Comparison of ENCODE assay signal across 25 mouse cellular contexts in genomic region chr2:32798251-32798962, GRCm38 (mm10). TPM values are rescaled to one million over a fixed set of nuclear protein-coding genes. Genes with fewer than 3 reads are reported as not detected.
DNase-seq lines count a peak whose midpoint lies in the region; ATAC-seq and TF ChIP-seq lines count a peak whose summit lies in the region.
"Had no signal": no experiment of that assay in that cellular context is flagged by ENCODE, and none has a peak within 500 bp of the region (broad histone marks: within the 10 kb centered on the region; RNA-seq: fewer than 3 reads in every experiment).

No protein-coding gene starts in this region.

- no peak for DNase-seq in heart, adult 2 months
- DNase-seq in layer of hippocampus, adult 2 months (ENCODE audit: low spot score in 2 of 2), result no peak
- no peak for DNase-seq in layer of hippocampus, adult 9-10 months (ENCODE audit: low spot score)
- peak; percentile 21 for DNase-seq in NIH3T3 (ENCODE audit: low read depth)
- peak; percentile 79 for DNase-seq in brain, adult 2 months (ENCODE audit: low read depth, low spot score)
- DNase-seq in kidney, postnatal 14 days, result no peak
- DNase-seq: adrenal gland, adult 2 months; cerebellum, postnatal 14 days; embryo, embryonic 11 days; forebrain, postnatal 0 days; gastrocnemius, adult 2 months; left cerebral cortex, postnatal 4 days; lung, adult 18-20 months; lung, postnatal 14 days; thymus, postnatal 14 days had no signal

- peaks cover 95% of the 10 kb centered on the region for H3K36me3 ChIP-seq in heart, embryonic 13.5 days
- H3K36me3 ChIP-seq in heart, adult 2 months (ENCODE audit: control insufficient read depth, insufficient read depth, low read length), result no peaks in the 10 kb centered on the region

- TF ChIP-seq POLR2A in heart, adult 2 months (IDR thresholded peaks at IDR 0.05; ENCODE audit: insufficient read depth, low read depth, low read length), result no peak

- intact Hi-C loops in heart, adult 2 months (cut with DNase I), result no loop called here

- H3K4me2 ChIP-seq in heart, embryonic 13.5 days, result no peak overlapping the region
- H3K4me2 ChIP-seq: hindbrain, embryonic 15.5 days; kidney, embryonic 15.5 days; midbrain, embryonic 15.5 days had no signal

- no peak for TF ChIP-seq EP300 in heart, adult 2 months (IDR thresholded peaks at IDR 0.05; ENCODE audit: insufficient read depth, low read depth, low read length)

- no peak for TF ChIP-seq CTCF in heart, adult 2 months (IDR thresholded peaks at IDR 0.05)
- TF ChIP-seq CTCF in layer of hippocampus, adult 2 months (conservative IDR thresholded peaks at IDR 0.05), result no peak

- no peak for ATAC-seq in heart, embryonic 13.5 days (ENCODE audit: extremely low read depth, insufficient number of reproducible peaks, low FRiP score, low TSS enrichment)
- ATAC-seq: forebrain, postnatal 0 days; intestine, postnatal 0 days; midbrain, embryonic 15.5 days had no signal

- no peaks in the 10 kb centered on the region for H3K9me3 ChIP-seq in heart, embryonic 13.5 days
- H3K9me3 ChIP-seq: forebrain, embryonic 10.5 days; hindbrain, embryonic 15.5 days; kidney, embryonic 15.5 days; midbrain, embryonic 15.5 days had no signal

- 40% methylated on average over 10 of the region's 10 CpGs for WGBS in heart, embryonic 13.5 days
- 63% methylated on average over 10 of the region's 10 CpGs for WGBS in heart, adult 2 months

- H3K27ac ChIP-seq in heart, embryonic 13.5 days (replicated peaks), result peak overlapping the region; percentile 75
- H3K27ac ChIP-seq in heart, adult 2 months, result no peak overlapping the region
- H3K27ac ChIP-seq in layer of hippocampus, adult 2 months, result peak overlapping the region; percentile 33; the same call in 1 of the 2 replicates
- H3K27ac ChIP-seq: forebrain, embryonic 10.5 days; gastrocnemius, adult 2 months; hindbrain, embryonic 15.5 days; kidney, embryonic 15.5 days; midbrain, embryonic 15.5 days had no signal

- no peak overlapping the region for H3K4me3 ChIP-seq in heart, embryonic 13.5 days
- H3K4me3 ChIP-seq in heart, adult 2 months, result no peak overlapping the region
- no peak overlapping the region for H3K4me3 ChIP-seq in layer of hippocampus, adult 2 months
- H3K4me3 ChIP-seq: forebrain, embryonic 10.5 days; gastrocnemius, adult 2 months; hindbrain, embryonic 15.5 days; kidney, embryonic 15.5 days; midbrain, embryonic 15.5 days; myocyte had no signal

- peak overlapping the region; percentile 45; the same call in 1 of the 2 replicates for H3K9ac ChIP-seq in heart, embryonic 13.5 days
- no peak overlapping the region for H3K9ac ChIP-seq in heart, adult 2 months (ENCODE audit: low read depth, low read length)
- H3K9ac ChIP-seq: forebrain, postnatal 0 days; hindbrain, embryonic 15.5 days; kidney, embryonic 15.5 days; midbrain, embryonic 15.5 days had no signal

- H3K4me1 ChIP-seq in heart, embryonic 13.5 days, result peaks cover 19% of the 10 kb centered on the region
- H3K4me1 ChIP-seq in heart, adult 2 months (ENCODE audit: control insufficient read depth, insufficient read depth, low read length), result peaks cover 3% of the 10 kb centered on the region
- H3K4me1 ChIP-seq: forebrain, embryonic 10.5 days; hindbrain, embryonic 15.5 days; kidney, embryonic 15.5 days; midbrain, embryonic 15.5 days had no signal

- H3K79me2 ChIP-seq in heart, adult 2 months (replicated peaks; ENCODE audit: control insufficient read depth, insufficient read depth, low read length), result no peaks in the 10 kb centered on the region

- no peaks in the 10 kb centered on the region for H3K27me3 ChIP-seq in heart, embryonic 13.5 days (replicated peaks)
- H3K27me3 ChIP-seq in heart, adult 2 months (ENCODE audit: control insufficient read depth, insufficient read depth, low read length), result no peaks in the 10 kb centered on the region
- H3K27me3 ChIP-seq: hindbrain, embryonic 15.5 days; kidney, embryonic 15.5 days; midbrain, embryonic 15.5 days had no signal

RNA-seq across cellular contexts. Expression of gene Cfap157, which starts 14.2 kb away (rescaled TPM):
- polyA plus RNA-seq in heart, embryonic 13.5 days (2015; fragmentation: Nextera tagmentation; extraction: Ambion mirVana), result 0.20 and 0.45 TPM in 2 replicates
- not detected for total RNA-seq in heart, adult 2 months (2021)
- 0.12 TPM in 1 of 2 replicates, not detected in the other for polyA plus RNA-seq in heart, adult 2 months (2012; rRNA removed)
- 1 to 10 TPM in 1 of 2 experiments, not detected in 1; 2.0 TPM for total RNA-seq in layer of hippocampus, adult 2 months (2021)
- total RNA-seq: adrenal gland, adult 2 months; gastrocnemius, adult 2 months; liver, adult 2 months; megakaryocyte-erythroid progenitor cell, adult 5-6 weeks had no signal
- polyA plus RNA-seq: adrenal gland, adult 2 months; large intestine, adult 2 months; liver, adult 2 months had no signal

RNA-seq across cellular contexts. Expression of gene Ptrh1, which starts 22.8 kb away (rescaled TPM):
- 3.9 and 4.4 TPM in 2 replicates for polyA plus RNA-seq in heart, embryonic 13.5 days (2015; fragmentation: Nextera tagmentation; extraction: Ambion mirVana)
- total RNA-seq in heart, adult 2 months (2021), result 1 to 10 TPM; 2.4 to 4.2 TPM
- 2.2 and 3.3 TPM in 2 replicates for polyA plus RNA-seq in heart, adult 2 months (2012; rRNA removed)
- 1 to 10 TPM; 5.9 to 6.4 TPM for total RNA-seq in layer of hippocampus, adult 2 months (2021)

RNA-seq across cellular contexts. Expression of gene Ttc16, which starts 23.0 kb away (rescaled TPM):
- polyA plus RNA-seq in heart, embryonic 13.5 days (2015; fragmentation: Nextera tagmentation; extraction: Ambion mirVana), result 0.11 and 0.17 TPM in 2 replicates
- under 1 TPM; 0.10 to 0.11 TPM for total RNA-seq in heart, adult 2 months (2021)
- 0.61 and 0.98 TPM in 2 replicates for polyA plus RNA-seq in heart, adult 2 months (2012; rRNA removed)
- under 1 TPM; 0.69 to 0.82 TPM for total RNA-seq in layer of hippocampus, adult 2 months (2021)
- total RNA-seq: gastrocnemius, adult 2 months had no signal

RNA-seq across cellular contexts. Expression of gene Tor2a, which starts 41.4 kb away (rescaled TPM):
- 37.0 and 40.0 TPM in 2 replicates for polyA plus RNA-seq in heart, embryonic 13.5 days (2015; fragmentation: Nextera tagmentation; extraction: Ambion mirVana)
- 1 to 10 TPM; 8.2 to 9.4 TPM for total RNA-seq in heart, adult 2 months (2021)
- 19.4 and 22.2 TPM in 2 replicates for polyA plus RNA-seq in heart, adult 2 months (2012; rRNA removed)
- total RNA-seq in layer of hippocampus, adult 2 months (2021), result 10 to 100 TPM; 30.3 to 32.3 TPM

RNA-seq across cellular contexts. Expression of gene Stxbp1, which starts 48.6 kb away (rescaled TPM):
- 23.6 and 24.8 TPM in 2 replicates for polyA plus RNA-seq in heart, embryonic 13.5 days (2015; fragmentation: Nextera tagmentation; extraction: Ambion mirVana)
- total RNA-seq in heart, adult 2 months (2021), result 10 to 100 TPM in 1 of 2 experiments, 1 to 10 TPM in 1; 9.8 to 11.4 TPM
- polyA plus RNA-seq in heart, adult 2 months (2012; rRNA removed), result 14.4 and 15.6 TPM in 2 replicates
- 100 to 1,000 TPM; 550 to 603 TPM for total RNA-seq in layer of hippocampus, adult 2 months (2021)

Comparison
In these comparisons a context has a peak if more than half of its experiments do, and no peak if none do; other contexts are left out.
1. DNase-seq: peak in NIH3T3 (single experiment) and brain, adult 2 months (single experiment); none in heart, adult 2 months (0 of 2), layer of hippocampus, adult 2 months (0 of 2), layer of hippocampus, adult 9-10 months (single experiment) and kidney, postnatal 14 days (single experiment).